Mouse (Mus musculus): Measurements from ENCODE around the gene Tmem242.

Gene Tmem242

GRCm38 (mm10) chr17:5401288-5401687, 38.8 kb downstream of the Tmem242 start:
- ChIA-PET CTCF (interaction anchor here (0.5 to 2.7 kb wide), 24 partner anchors 11 to 1287 kb away, joined by 3 to 16 read pairs (median 4); partner anchors contain the start of gene Tmem242 (in 2 of the 4)), POLR2A (interaction anchor here in 2 of 4 experiments (0.5 to 1.2 kb wide), 7 partner anchors 28 to 210 kb away, joined by 3 to 4 read pairs (median 3); no protein-coding TSS in a partner anchor)

- CTCF ChIA-PET = interaction anchor here in 3 of 4 experiments (0.6 to 4.0 kb wide), 6 partner anchors 9 to 427 kb away, joined by 4 to 20 read pairs (median 10); no protein-coding TSS in a partner anchor
- POLR2A ChIA-PET = interaction anchor here in 1 of 4 experiments (1.0 to 1.1 kb wide), 2 partner anchors 29 to 39 kb away, joined by 3 to 4 read pairs; partner anchors contain the start of gene Tmem242
These were observed 39.5 kb downstream of the Tmem242 start for GRCm38 (mm10) chr17:5400435-5401090.

- ChIA-PET POLR2A (interaction anchor here in 3 of 4 experiments (0.6 to 1.3 kb wide), 3 partner anchors 9 to 56 kb away, joined by 3 to 4 read pairs (median 3); no protein-coding TSS in a partner anchor), CTCF (interaction anchor here (0.6 to 4.0 kb wide), 25 partner anchors 9 to 450 kb away, joined by 3 to 20 read pairs (median 4); no protein-coding TSS in a partner anchor)
These were observed 42.7 kb downstream of the Tmem242 start for GRCm38 (mm10) chr17:5397148-5398007.

- ChIA-PET CTCF (interaction anchor here in 3 of 4 experiments (0.7 to 2.6 kb wide), 4 partner anchors 33 to 125 kb away, joined by 3 to 13 read pairs (median 4); no protein-coding TSS in a partner anchor), POLR2A (interaction anchor here in 1 of 4 experiments (0.6 kb wide), 1 partner anchor 264 kb away, joined by 3 read pairs; no protein-coding TSS in a partner anchor)
These were observed 43.8 kb downstream of the Tmem242 start for GRCm38 (mm10) chr17:5396213-5396612.

- ChIA-PET POLR2A (interaction anchor here in 3 of 4 experiments (0.6 kb wide), 3 partner anchors 11 to 374 kb away, joined by 3 to 7 read pairs (median 4); no protein-coding TSS in a partner anchor), CTCF (interaction anchor here in 3 of 4 experiments (0.7 to 2.6 kb wide), 5 partner anchors 34 to 126 kb away, joined by 3 to 13 read pairs (median 4); no protein-coding TSS in a partner anchor)
These were observed 44.4 kb downstream of the Tmem242 start for GRCm38 (mm10) chr17:5395454-5396205.

GRCm38 (mm10) chr17:5390682-5391081, 49.4 kb downstream of the Tmem242 start:
- POLR2A ChIA-PET = interaction anchor here in 1 of 4 experiments (0.6 to 0.7 kb wide), 2 partner anchors 684 to 762 kb away, joined by 3 read pairs; no protein-coding TSS in a partner anchor
- CTCF ChIA-PET = interaction anchor here in 3 of 4 experiments (0.5 to 0.9 kb wide), 4 partner anchors 11 to 614 kb away, joined by 3 to 13 read pairs (median 4); no protein-coding TSS in a partner anchor

GRCm38 (mm10) chr17:5388351-5388750, 51.7 kb downstream of the Tmem242 start:
- ChIA-PET POLR2A (interaction anchor here in 1 of 4 experiments (0.9 kb wide), 1 partner anchor 184 kb away, joined by 3 read pairs; no protein-coding TSS in a partner anchor), CTCF (interaction anchor here in 1 of 4 experiments (1.2 kb wide), 1 partner anchor 13 kb away, joined by 3 read pairs; no protein-coding TSS in a partner anchor)

- ChIA-PET CTCF (interaction anchor here in 2 of 4 experiments (0.7 to 1.2 kb wide), 2 partner anchors 15 to 347 kb away, joined by 3 to 4 read pairs; no protein-coding TSS in a partner anchor), POLR2A (no interaction called here)
These were observed 53.0 kb downstream of the Tmem242 start for GRCm38 (mm10) chr17:5386885-5387545.

GRCm38 (mm10) chr17:5385694-5386093, 54.4 kb downstream of the Tmem242 start:
- CTCF ChIA-PET = no interaction called here
- POLR2A ChIA-PET = no interaction called here

- ChIA-PET CTCF (interaction anchor here in 2 of 4 experiments (1.3 to 1.4 kb wide), 2 partner anchors 46 to 47 kb away, joined by 3 to 6 read pairs; no protein-coding TSS in a partner anchor), POLR2A (interaction anchor here in 1 of 4 experiments (0.7 to 0.9 kb wide), 2 partner anchors 13 to 116 kb away, joined by 3 to 4 read pairs; no protein-coding TSS in a partner anchor)
These were observed 62.1 kb downstream of the Tmem242 start for GRCm38 (mm10) chr17:5377930-5378310.

- ChIA-PET CTCF (interaction anchor here in 2 of 4 experiments (1.3 to 1.4 kb wide), 2 partner anchors 46 kb away, joined by 3 to 6 read pairs; no protein-coding TSS in a partner anchor), POLR2A (interaction anchor here in 2 of 4 experiments (0.5 to 1.2 kb wide), 4 partner anchors 9 to 393 kb away, joined by 3 to 4 read pairs (median 4); no protein-coding TSS in a partner anchor)
These were observed 62.7 kb downstream of the Tmem242 start for GRCm38 (mm10) chr17:5377151-5377929.

- ChIA-PET POLR2A (no interaction called here), CTCF (interaction anchor here in 2 of 4 experiments (0.6 to 1.1 kb wide), 2 partner anchors 124 to 1361 kb away, joined by 3 read pairs; no protein-coding TSS in a partner anchor)
These were observed 67.1 kb downstream of the Tmem242 start for GRCm38 (mm10) chr17:5372951-5373350.

- POLR2A ChIA-PET = interaction anchor here in 1 of 4 experiments (0.8 kb wide), 2 partner anchors 30 to 32 kb away, joined by 3 read pairs; no protein-coding TSS in a partner anchor
- CTCF ChIA-PET = interaction anchor here in 2 of 4 experiments (0.6 to 0.7 kb wide), 4 partner anchors 58 to 520 kb away, joined by 3 to 5 read pairs (median 4); partner anchors contain the start of gene Tmem242 (in 1 of the 2)
These were observed 68.5 kb downstream of the Tmem242 start for GRCm38 (mm10) chr17:5371521-5371920.

- POLR2A ChIA-PET = interaction anchor here in 1 of 4 experiments (0.8 kb wide), 1 partner anchor 31 kb away, joined by 3 read pairs; no protein-coding TSS in a partner anchor
- CTCF ChIA-PET = interaction anchor here in 1 of 4 experiments (0.7 kb wide), 1 partner anchor 66 kb away, joined by 5 read pairs; no protein-coding TSS in a partner anchor
These were observed 69.0 kb downstream of the Tmem242 start for GRCm38 (mm10) chr17:5371032-5371431.

- CTCF ChIA-PET = no interaction called here
These were observed 74.1 kb downstream of the Tmem242 start for GRCm38 (mm10) chr17:5365992-5366398.

More at GRCm38 (mm10) chr17:5365992-5366398, 74.1 kb downstream of the Tmem242 start:
- POLR2A ChIA-PET = no interaction called here
